In genomic region chr6:66941792-66942191, GRCm38 (mm10) we compare ENCODE assay signal across 18 mouse cellular contexts. TPM values are rescaled to one million over a fixed set of nuclear protein-coding genes. Genes with fewer than 3 reads are reported as not detected.
DNase-seq lines count a peak whose midpoint lies in the region; TF ChIP-seq lines count a peak whose summit lies in the region.
"Had no signal": no experiment of that assay in that cellular context is flagged by ENCODE, and none has a peak within 500 bp of the region (broad histone marks: within the 10 kb centered on the region; RNA-seq: fewer than 3 reads in every experiment).

No protein-coding gene starts in this region.

- H3K79me2 ChIP-seq in macrophage (ENCODE audit: inconsistent target) = peaks cover 85% of the 10 kb centered on the region; the same call in 1 of the 2 replicates

- H3K4me3 ChIP-seq in layer of hippocampus, adult 2 months = no peak overlapping the region
- H3K4me3 ChIP-seq in bone marrow, adult 2 months (replicated peaks; ENCODE audit: control insufficient read depth, low read depth, low read length) = no peak overlapping the region
- no peak overlapping the region for H3K4me3 ChIP-seq in macrophage (ENCODE audit: inconsistent target)
- H3K4me3 ChIP-seq: hindbrain, embryonic 10.5 days; left cerebral cortex, adult 2 months; limb, embryonic 15.5 days; liver, embryonic 15.5 days; midbrain, embryonic 15.5 days; myocyte; neural tube, embryonic 13.5 days had no signal

- peaks cover 12% of the 10 kb centered on the region for H3K4me1 ChIP-seq in bone marrow, adult 2 months (ENCODE audit: control insufficient read depth, insufficient read depth, low read length)

- no peak for TF ChIP-seq CTCF in layer of hippocampus, adult 2 months (conservative IDR thresholded peaks at IDR 0.05)
- no peak for TF ChIP-seq CTCF in bone marrow, adult 2 months (IDR thresholded peaks at IDR 0.05; ENCODE audit: control insufficient read depth, insufficient read depth, low read length)

- H3K27ac ChIP-seq in layer of hippocampus, adult 2 months = peak overlapping the region; percentile 6; the same call in 1 of the 2 replicates
- H3K27ac ChIP-seq in bone marrow, adult 2 months (ENCODE audit: control insufficient read depth, insufficient read depth, low read depth, low read length, poor library complexity) = peak overlapping the region; percentile 50; the same call in 1 of the 2 replicates
- H3K27ac ChIP-seq in macrophage = peak overlapping the region; percentile 41
- H3K27ac ChIP-seq: hindbrain, embryonic 10.5 days; left cerebral cortex, adult 2 months; limb, embryonic 15.5 days; liver, embryonic 15.5 days; midbrain, embryonic 15.5 days; neural tube, embryonic 13.5 days had no signal

- no peak for TF ChIP-seq POLR2A in bone marrow, adult 2 months (IDR thresholded peaks at IDR 0.05; ENCODE audit: borderline replicate concordance, control insufficient read depth, low read depth, low read length)

- WGBS in bone marrow, adult 2 months = 11% methylated on average over 6 of the region's 6 CpGs
- 13% methylated on average over 6 of the region's 6 CpGs for WGBS in macrophage (ENCODE audit: missing documents)

- no peaks in the 10 kb centered on the region for H3K36me3 ChIP-seq in macrophage (ENCODE audit: inconsistent target)
- H3K36me3 ChIP-seq: hindbrain, embryonic 10.5 days; limb, embryonic 15.5 days; liver, embryonic 15.5 days; midbrain, embryonic 15.5 days; neural tube, embryonic 13.5 days had no signal

- no peak for DNase-seq in layer of hippocampus, adult 2 months (ENCODE audit: low spot score in 2 of 2)
- DNase-seq in layer of hippocampus, postnatal 10 days (ENCODE audit: low spot score in 2 of 2) = no peak
- DNase-seq in adrenal gland, postnatal 14 days = no peak
- DNase-seq in ovary, postnatal 10 days (ENCODE audit: low spot score) = no peak
- DNase-seq in embryo, embryonic 10 days (ENCODE audit: low spot score) = no peak
- DNase-seq: kidney, postnatal 4 days; layer of hippocampus, adult 9-11 months; left cerebral cortex, postnatal 4 days; thymus, postnatal 25 days had no signal

RNA-seq across cellular contexts. Expression of gene Gng12, which starts 45.6 kb away (rescaled TPM):
- total RNA-seq in layer of hippocampus, adult 2 months (2021) = 10 to 100 TPM; 61.8 to 62.6 TPM
- 10 to 100 TPM; 88.0 to 94.4 TPM for total RNA-seq in layer of hippocampus, postnatal 10 days (2021)
- 11.0 and 22.9 TPM in 2 replicates for polyA plus RNA-seq in bone marrow, adult 2 months (2011; ENCODE audit: insufficient read depth, insufficient read length, low replicate concordance, missing spikeins)
- 10 to 100 TPM in 24 of 26 experiments, 1 to 10 TPM in 2; 6.8 to 74.7 (median 26.0) TPM for total RNA-seq in macrophage (2018; cell fraction: chromatin; rRNA removed)
- 100 to 1,000 TPM; 123 to 250 (median 177) TPM for total RNA-seq in macrophage (2018; cell fraction: cytosol; rRNA removed)
- total RNA-seq in macrophage (2018; cell fraction: nucleus; rRNA removed) = 100 to 1,000 TPM in 1 of 26 experiments, 10 to 100 TPM in 25; 29.3 to 124 (median 65.0) TPM
- polyA plus RNA-seq in macrophage (2018) = 152 to 166 TPM (median 166 TPM) in 3 replicates
- total RNA-seq in adrenal gland, postnatal 14 days (2021) = 85.3 and 93.6 TPM in 2 replicates
